Mouse (Mus musculus): ENCODE data around the gene Lrguk. TPM values are rescaled to one million over a fixed set of nuclear protein-coding genes. Genes with fewer than 3 reads are reported as not detected.

Lrguk gene
- total and polyA plus RNA-seq, 3 experiments, result 0.09 to 0.18 (median 0.10) TPM

DNA sequence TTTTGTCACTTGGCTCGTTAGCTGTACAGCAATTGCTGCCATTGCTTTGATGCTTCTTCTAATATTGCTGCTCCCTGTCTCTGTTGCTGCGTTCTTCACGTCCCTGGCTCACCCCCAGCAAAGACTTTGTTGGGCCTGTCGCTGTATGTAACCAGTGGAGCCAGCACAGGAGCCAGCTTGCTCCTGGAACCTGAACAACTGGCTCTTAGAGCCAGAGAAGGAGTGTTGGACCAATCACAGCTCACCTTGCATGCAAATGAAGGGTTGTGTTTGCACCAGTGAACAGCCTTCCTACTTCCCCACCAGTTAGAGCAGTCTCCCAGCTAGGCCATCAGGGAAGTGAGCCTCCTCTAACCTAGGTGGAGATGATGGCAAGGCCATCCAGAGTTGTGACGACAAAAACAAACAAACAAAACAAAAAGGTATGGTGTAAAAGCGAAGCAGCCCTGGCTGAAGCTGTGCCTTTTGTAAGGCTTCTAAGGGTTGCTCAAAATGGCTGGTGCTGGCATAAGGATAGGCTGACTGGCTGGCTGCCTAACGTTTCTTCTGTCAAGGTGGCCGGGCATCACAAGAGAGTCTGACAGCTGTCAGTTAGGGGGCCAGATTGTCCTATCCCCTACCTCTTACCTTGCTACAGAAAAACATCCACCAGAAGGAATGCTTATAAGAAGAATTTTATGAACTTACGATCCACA is 15.7 kb downstream of the Lrguk start:
- no peak for DNase-seq
- no peak overlapping the region for H3K27ac ChIP-seq
- no peaks in the 10 kb centered on the region; the same call in 1 of the 2 replicates for H3K4me1 ChIP-seq (ENCODE audit: control insufficient read depth, insufficient read depth, low read length)
- 82% methylated on average over 9 of the region's 9 CpGs for WGBS
- intact Hi-C loops (cut with DNase I), result no loop called here
- H3K27me3 ChIP-seq (ENCODE audit: control insufficient read depth, insufficient read depth, low read length), result no peaks in the 10 kb centered on the region
- no peaks in the 10 kb centered on the region for H3K36me3 ChIP-seq (ENCODE audit: control insufficient read depth, insufficient read depth, low read length)
- no peaks in the 10 kb centered on the region for H3K79me2 ChIP-seq (replicated peaks; ENCODE audit: control insufficient read depth, insufficient read depth, low read length)
- H3K4me3 ChIP-seq, result no peak overlapping the region
- no peak overlapping the region for H3K9ac ChIP-seq (ENCODE audit: low read depth, low read length)
- TF ChIP-seq EP300 (IDR thresholded peaks at IDR 0.05; ENCODE audit: insufficient read depth, low read depth, low read length) (no peak), POLR2A (IDR thresholded peaks at IDR 0.05; ENCODE audit: insufficient read depth, low read depth, low read length) (no peak)

DNA sequence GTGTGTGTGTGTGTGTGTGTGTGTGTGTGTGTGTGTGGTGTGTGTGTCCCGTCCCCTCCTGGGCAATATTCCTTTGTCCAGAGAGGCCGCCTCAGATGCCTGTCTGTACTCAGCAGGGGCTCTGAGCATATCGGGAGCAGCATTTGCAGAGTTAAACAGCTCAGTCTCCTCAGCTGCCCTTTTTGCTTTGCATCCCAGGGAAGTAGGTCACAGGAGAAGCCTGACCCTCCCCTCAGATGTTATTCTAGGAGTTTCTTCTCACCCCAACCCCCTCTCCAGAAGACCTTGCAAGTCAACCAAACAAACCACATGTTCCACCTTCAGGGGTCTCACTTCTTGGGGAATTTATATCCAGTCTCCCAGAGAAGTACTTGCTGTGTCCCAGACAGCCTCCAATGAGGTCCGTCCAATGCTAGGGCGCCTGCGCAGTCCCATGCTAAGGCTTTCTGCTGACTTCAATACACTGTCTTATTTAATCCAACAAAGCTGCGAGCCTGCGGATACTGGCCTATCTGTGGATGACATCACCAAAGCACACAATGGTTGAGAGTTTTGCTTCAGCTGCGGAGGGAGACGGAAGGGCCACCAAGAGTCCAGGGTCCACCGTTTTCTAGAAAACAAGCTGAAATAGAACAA is 17.4 kb downstream of the Lrguk start:
- 76% methylated on average over 11 of the region's 11 CpGs for WGBS
- Histone ChIP-seq H3K9ac (ENCODE audit: low read depth, low read length) (no peak overlapping the region), H3K79me2 (replicated peaks; ENCODE audit: control insufficient read depth, insufficient read depth, low read length) (no peaks in the 10 kb centered on the region), H3K4me1 (ENCODE audit: control insufficient read depth, insufficient read depth, low read length) (no peaks in the 10 kb centered on the region; the same call in 1 of the 2 replicates), H3K4me3 (no peak overlapping the region), H3K36me3 (ENCODE audit: control insufficient read depth, insufficient read depth, low read length) (no peaks in the 10 kb centered on the region), H3K27me3 (ENCODE audit: control insufficient read depth, insufficient read depth, low read length) (no peaks in the 10 kb centered on the region), H3K27ac (no peak overlapping the region)
- intact Hi-C loops (cut with DNase I), result no loop called here
- no peak for TF ChIP-seq EP300 (IDR thresholded peaks at IDR 0.05; ENCODE audit: insufficient read depth, low read depth, low read length)
- TF ChIP-seq CTCF (IDR thresholded peaks at IDR 0.05), result no peak
- no peak for TF ChIP-seq POLR2A (IDR thresholded peaks at IDR 0.05; ENCODE audit: insufficient read depth, low read depth, low read length)
- no peak for DNase-seq

DNA sequence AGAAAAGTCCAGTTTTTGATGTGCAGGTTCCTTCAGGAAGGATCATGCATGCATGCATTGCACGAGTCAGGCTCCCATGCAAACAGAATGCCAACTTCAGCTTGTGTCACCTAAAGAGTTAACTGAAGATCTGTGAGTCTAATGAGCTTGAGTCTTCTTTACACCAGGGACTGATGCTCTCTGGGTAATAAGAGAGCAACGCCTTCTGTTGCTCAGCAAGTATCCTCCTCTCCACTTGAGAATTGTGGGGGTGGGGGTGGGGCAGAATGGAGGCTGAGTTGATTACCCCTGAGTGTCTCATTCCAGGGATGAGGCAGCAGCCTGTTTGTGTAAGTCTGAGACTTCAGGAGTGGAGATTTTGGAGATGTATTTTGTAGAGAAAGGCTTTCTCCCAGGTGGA is 20.2 kb downstream of the Lrguk start:
- Histone ChIP-seq H3K4me1 (ENCODE audit: control insufficient read depth, insufficient read depth, low read length) (no peaks in the 10 kb centered on the region; the same call in 1 of the 2 replicates), H3K79me2 (replicated peaks; ENCODE audit: control insufficient read depth, insufficient read depth, low read length) (no peaks in the 10 kb centered on the region), H3K4me3 (no peak overlapping the region), H3K27ac (no peak overlapping the region), H3K36me3 (ENCODE audit: control insufficient read depth, insufficient read depth, low read length) (no peaks in the 10 kb centered on the region), H3K9ac (ENCODE audit: low read depth, low read length) (no peak overlapping the region), H3K27me3 (ENCODE audit: control insufficient read depth, insufficient read depth, low read length) (no peaks in the 10 kb centered on the region)
- no peak for TF ChIP-seq CTCF (IDR thresholded peaks at IDR 0.05)
- no peak for TF ChIP-seq EP300 (IDR thresholded peaks at IDR 0.05; ENCODE audit: insufficient read depth, low read depth, low read length)
- no peak for TF ChIP-seq POLR2A (IDR thresholded peaks at IDR 0.05; ENCODE audit: insufficient read depth, low read depth, low read length)
- intact Hi-C loops (cut with DNase I), result no loop called here
- WGBS, result 79% methylated on average over 2 of the region's 2 CpGs
- no peak for DNase-seq

DNA sequence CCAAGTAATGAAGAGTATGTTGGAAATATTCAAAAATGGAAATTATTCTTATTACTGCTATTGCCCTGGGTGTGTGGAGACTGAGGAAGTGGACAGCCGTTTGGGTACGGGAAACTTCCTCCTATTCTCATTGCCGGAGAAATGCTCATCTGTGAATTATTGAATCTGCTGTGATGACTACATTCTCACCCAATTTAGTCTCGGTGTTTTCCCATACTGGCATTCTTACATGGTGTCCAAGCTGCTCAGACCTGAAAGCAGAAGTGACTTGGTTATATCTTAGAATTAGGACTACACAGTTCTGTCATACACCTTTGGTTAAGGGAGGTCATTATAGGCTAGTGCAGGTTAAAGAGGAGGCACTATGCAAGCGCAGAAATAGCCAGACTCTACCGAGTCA is 30.5 kb downstream of the Lrguk start:
- TF ChIP-seq CTCF (IDR thresholded peaks at IDR 0.05), result no peak
- TF ChIP-seq EP300 (IDR thresholded peaks at IDR 0.05; ENCODE audit: insufficient read depth, low read depth, low read length), result no peak
- TF ChIP-seq POLR2A (IDR thresholded peaks at IDR 0.05; ENCODE audit: insufficient read depth, low read depth, low read length), result no peak
- H3K4me3 ChIP-seq, result no peak overlapping the region
- H3K27ac ChIP-seq, result no peak overlapping the region
- no peaks in the 10 kb centered on the region for H3K79me2 ChIP-seq (replicated peaks; ENCODE audit: control insufficient read depth, insufficient read depth, low read length)
- no peak overlapping the region for H3K9ac ChIP-seq (ENCODE audit: low read depth, low read length)
- no peaks in the 10 kb centered on the region for H3K4me1 ChIP-seq (ENCODE audit: control insufficient read depth, insufficient read depth, low read length)
- intact Hi-C loops (cut with DNase I), result no loop called here
- no peaks in the 10 kb centered on the region for H3K36me3 ChIP-seq (ENCODE audit: control insufficient read depth, insufficient read depth, low read length)
- DNase-seq, result no peak
- WGBS, result 72% methylated on average over 6 of the region's 6 CpGs
- no peaks in the 10 kb centered on the region for H3K27me3 ChIP-seq (ENCODE audit: control insufficient read depth, insufficient read depth, low read length)

DNA sequence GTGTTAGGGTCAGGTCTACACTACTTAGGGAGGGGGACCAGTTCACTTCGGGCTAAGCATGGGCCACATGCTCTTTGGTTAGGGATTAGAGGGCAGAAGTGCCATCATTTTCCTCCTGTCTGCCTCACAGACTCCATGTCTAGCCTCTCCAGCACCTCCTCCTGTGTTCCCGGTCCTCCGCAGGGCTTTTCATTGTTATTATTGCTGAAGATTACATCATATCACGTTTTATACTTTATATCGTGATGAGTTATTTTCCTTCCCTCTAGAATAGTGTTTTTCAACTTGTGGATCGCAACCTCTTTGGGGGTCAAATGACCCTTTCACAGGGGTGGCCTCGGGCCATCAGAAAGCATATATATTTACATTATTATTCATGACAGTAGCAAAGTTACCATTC is 37.5 kb downstream of the Lrguk start:
- DNase-seq, result no peak
- 87% methylated on average over 7 of the region's 7 CpGs for WGBS
- TF ChIP-seq EP300 (IDR thresholded peaks at IDR 0.05; ENCODE audit: insufficient read depth, low read depth, low read length) (no peak), POLR2A (IDR thresholded peaks at IDR 0.05; ENCODE audit: insufficient read depth, low read depth, low read length) (no peak), CTCF (IDR thresholded peaks at IDR 0.05) (no peak)

DNA sequence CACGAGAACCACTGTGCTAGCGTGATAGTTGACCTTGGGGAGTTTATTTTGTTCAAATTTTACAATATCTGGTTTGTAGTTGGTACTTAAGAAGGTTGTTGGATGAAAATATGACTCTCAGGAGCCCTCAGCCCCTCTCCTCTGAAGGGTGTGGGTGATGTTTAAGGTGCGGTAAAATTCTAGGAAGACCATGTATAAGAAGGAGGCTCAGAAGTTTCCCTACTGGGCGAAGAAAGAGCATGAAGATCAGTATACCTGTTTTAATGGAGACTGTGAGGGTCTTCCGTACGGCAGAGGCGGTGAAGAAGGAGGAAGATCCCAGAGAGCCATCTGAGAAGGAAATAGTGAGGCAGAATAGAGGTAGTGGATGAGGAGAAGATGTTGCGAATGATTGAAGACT is 38.0 kb downstream of the Lrguk start:
- 91% methylated on average over 8 of the region's 8 CpGs for WGBS
- H3K4me1 ChIP-seq (ENCODE audit: control insufficient read depth, insufficient read depth, low read length), result no peaks in the 10 kb centered on the region
- intact Hi-C loops (cut with DNase I), result no loop called here
- H3K79me2 ChIP-seq (replicated peaks; ENCODE audit: control insufficient read depth, insufficient read depth, low read length), result no peaks in the 10 kb centered on the region
- no peak overlapping the region for H3K27ac ChIP-seq
- no peaks in the 10 kb centered on the region for H3K36me3 ChIP-seq (ENCODE audit: control insufficient read depth, insufficient read depth, low read length)
- no peak for DNase-seq
- H3K27me3 ChIP-seq (ENCODE audit: control insufficient read depth, insufficient read depth, low read length), result no peaks in the 10 kb centered on the region
- H3K9ac ChIP-seq (ENCODE audit: low read depth, low read length), result no peak overlapping the region
- no peak overlapping the region for H3K4me3 ChIP-seq
- TF ChIP-seq CTCF (IDR thresholded peaks at IDR 0.05), result no peak
- TF ChIP-seq EP300 (IDR thresholded peaks at IDR 0.05; ENCODE audit: insufficient read depth, low read depth, low read length), result no peak
- TF ChIP-seq POLR2A (IDR thresholded peaks at IDR 0.05; ENCODE audit: insufficient read depth, low read depth, low read length), result no peak

More for the DNA sequence above, 37.5 kb downstream of the Lrguk start:
- H3K4me3 ChIP-seq, result no peak overlapping the region
- intact Hi-C loops (cut with DNase I), result no loop called here
- no peak overlapping the region for H3K27ac ChIP-seq
- H3K79me2 ChIP-seq (replicated peaks; ENCODE audit: control insufficient read depth, insufficient read depth, low read length), result no peaks in the 10 kb centered on the region
- no peak overlapping the region for H3K9ac ChIP-seq (ENCODE audit: low read depth, low read length)
- H3K27me3 ChIP-seq (ENCODE audit: control insufficient read depth, insufficient read depth, low read length), result no peaks in the 10 kb centered on the region
- no peaks in the 10 kb centered on the region for H3K4me1 ChIP-seq (ENCODE audit: control insufficient read depth, insufficient read depth, low read length)
- H3K36me3 ChIP-seq (ENCODE audit: control insufficient read depth, insufficient read depth, low read length), result no peaks in the 10 kb centered on the region
